Mouse (Mus musculus): Measurements from ENCODE around the gene Stag3. TPM values are rescaled to one million over a fixed set of nuclear protein-coding genes. Genes with fewer than 3 reads are reported as not detected.

Gene Stag3
- polyA plus RNA-seq, 1 experiment from 2014 or later, result 6.3 TPM

- no peak overlapping the region for H3K9ac ChIP-seq (ENCODE audit: low read depth, low read length)
- WGBS, result 85% methylated on average over 8 of the region's 8 CpGs
- no peak for ATAC-seq
Measured at GRCm38 (mm10) chr5:138274186-138274585, 5.9 kb upstream of the Stag3 start.

GRCm38 (mm10) chr5:138275216-138276050 is 4.6 kb upstream of the Stag3 start:
- Histone ChIP-seq H3K27ac (ENCODE audit: low read depth, low read length) (no peak overlapping the region), H3K9ac (ENCODE audit: low read depth, low read length) (no peak overlapping the region), H3K9me3 (ENCODE audit: control insufficient read depth) (no peaks in the 10 kb centered on the region), H3K4me3 (ENCODE audit: low read depth, low read length) (no peak overlapping the region), H3K27me3 (replicated peaks; ENCODE audit: control insufficient read depth, insufficient read depth, low read length) (no peaks in the 10 kb centered on the region; the same call in 1 of the 2 replicates), H3K36me3 (ENCODE audit: control insufficient read depth, insufficient read depth) (no peaks in the 10 kb centered on the region), H3K4me1 (replicated peaks; ENCODE audit: control insufficient read depth, insufficient read depth, low read length) (no peaks in the 10 kb centered on the region), H3K4me2 (replicated peaks; ENCODE audit: low read depth) (peak overlapping the region; percentile 53)
- ATAC-seq, result no peak
- TF ChIP-seq CTCF (IDR thresholded peaks at IDR 0.05; ENCODE audit: low read depth), result no peak
- WGBS, result 47% methylated on average over 41 of the region's 41 CpGs

More at GRCm38 (mm10) chr5:138274186-138274585, 5.9 kb upstream of the Stag3 start:
- Histone ChIP-seq H3K36me3 (ENCODE audit: control insufficient read depth, insufficient read depth) (no peaks in the 10 kb centered on the region), H3K4me3 (ENCODE audit: low read depth, low read length) (no peak overlapping the region), H3K27ac (ENCODE audit: low read depth, low read length) (no peak overlapping the region), H3K27me3 (replicated peaks; ENCODE audit: control insufficient read depth, insufficient read depth, low read length) (no peaks in the 10 kb centered on the region; the same call in 1 of the 2 replicates), H3K4me1 (replicated peaks; ENCODE audit: control insufficient read depth, insufficient read depth, low read length) (no peaks in the 10 kb centered on the region), H3K9me3 (ENCODE audit: control insufficient read depth) (no peaks in the 10 kb centered on the region), H3K4me2 (replicated peaks; ENCODE audit: low read depth) (no peak overlapping the region)
- no peak for TF ChIP-seq CTCF (IDR thresholded peaks at IDR 0.05; ENCODE audit: low read depth)

DNA sequence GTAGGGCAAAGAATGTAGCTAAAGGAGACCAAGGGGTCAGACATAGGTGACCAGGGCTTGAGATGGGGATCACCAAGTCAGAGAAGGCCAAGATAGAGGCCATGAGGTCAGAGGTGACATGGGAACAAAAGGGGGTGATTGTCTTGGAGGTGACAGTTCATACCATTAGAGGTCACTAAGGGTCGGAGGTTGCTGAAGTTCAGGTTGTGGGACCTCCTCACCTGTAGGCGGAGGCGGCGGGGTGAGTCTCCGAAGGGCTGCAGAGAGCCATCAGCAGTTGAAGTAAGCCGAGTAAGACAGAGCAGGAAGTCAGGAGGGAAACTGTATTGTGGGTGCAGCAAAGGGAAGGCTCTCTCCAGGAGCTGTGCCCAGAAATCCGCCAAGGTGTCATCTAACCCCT is 2.0 kb upstream of the Stag3 start:
- Histone ChIP-seq H3K4me3 (ENCODE audit: low read depth, low read length) (no peak overlapping the region), H3K36me3 (ENCODE audit: control insufficient read depth, insufficient read depth) (no peaks in the 10 kb centered on the region), H3K9ac (ENCODE audit: low read depth, low read length) (no peak overlapping the region), H3K4me1 (replicated peaks; ENCODE audit: control insufficient read depth, insufficient read depth, low read length) (no peaks in the 10 kb centered on the region), H3K27ac (ENCODE audit: low read depth, low read length) (no peak overlapping the region), H3K9me3 (ENCODE audit: control insufficient read depth) (no peaks in the 10 kb centered on the region), H3K4me2 (replicated peaks; ENCODE audit: low read depth) (no peak overlapping the region), H3K27me3 (replicated peaks; ENCODE audit: control insufficient read depth, insufficient read depth, low read length) (no peaks in the 10 kb centered on the region; the same call in 1 of the 2 replicates)
- WGBS, result 84% methylated on average over 7 of the region's 7 CpGs
- ATAC-seq, result no peak
- TF ChIP-seq CTCF (IDR thresholded peaks at IDR 0.05; ENCODE audit: low read depth), result no peak

DNA sequence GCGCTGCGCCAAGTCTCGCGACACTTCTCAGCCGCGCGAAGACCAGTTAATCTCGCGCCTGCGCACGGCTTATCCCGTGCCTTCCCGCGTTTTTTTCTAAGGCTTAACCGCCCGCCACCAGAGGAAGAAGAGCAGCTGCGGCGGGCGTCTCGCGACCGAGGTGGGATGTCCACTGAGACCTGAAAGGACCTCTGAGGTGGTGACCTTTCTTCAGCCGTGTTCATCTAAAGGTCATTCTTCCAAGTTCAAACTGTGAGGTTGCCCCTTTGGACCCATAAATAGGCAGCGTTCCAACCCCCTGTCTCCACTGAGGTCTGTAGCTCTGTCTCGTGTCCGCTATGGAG is 357 bp downstream of the Stag3 start:
- no peak for TF ChIP-seq CTCF (IDR thresholded peaks at IDR 0.05; ENCODE audit: low read depth)
- H3K27ac ChIP-seq (ENCODE audit: low read depth, low read length), result no peak overlapping the region
- no peak for ATAC-seq
- peak overlapping the region; percentile 88 for H3K4me2 ChIP-seq (replicated peaks; ENCODE audit: low read depth)
- no peaks in the 10 kb centered on the region for H3K36me3 ChIP-seq (ENCODE audit: control insufficient read depth, insufficient read depth)
- WGBS, result 22% methylated on average over 26 of the region's 26 CpGs
- H3K4me1 ChIP-seq (replicated peaks; ENCODE audit: control insufficient read depth, insufficient read depth, low read length), result no peaks in the 10 kb centered on the region
- H3K27me3 ChIP-seq (replicated peaks; ENCODE audit: control insufficient read depth, insufficient read depth, low read length), result no peaks in the 10 kb centered on the region
- H3K9me3 ChIP-seq (ENCODE audit: control insufficient read depth), result no peaks in the 10 kb centered on the region
- H3K4me3 ChIP-seq (ENCODE audit: low read depth, low read length), result peak overlapping the region; percentile 53; the same call in 1 of the 2 replicates
- no peak overlapping the region for H3K9ac ChIP-seq (ENCODE audit: low read depth, low read length)

DNA sequence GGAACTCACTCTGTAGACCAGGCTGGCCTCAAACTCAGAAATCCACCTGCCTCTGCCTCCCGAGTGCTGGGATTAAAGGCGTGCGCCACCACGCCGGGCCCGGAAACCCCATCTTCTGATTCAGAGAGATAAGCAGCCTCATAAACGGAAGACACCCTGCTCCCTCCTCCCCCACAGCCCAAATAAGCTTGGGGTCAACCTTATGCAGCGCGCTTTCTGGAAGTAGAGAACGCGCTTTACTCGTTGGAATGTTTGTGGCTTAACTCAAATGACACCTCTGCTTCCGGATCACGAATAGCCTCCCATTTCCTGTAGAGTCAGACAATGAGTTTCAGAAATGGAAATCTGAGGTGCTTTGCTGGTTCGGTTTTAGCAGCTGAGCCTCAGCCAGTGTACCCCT is 789 bp downstream of the Stag3 start:
- Histone ChIP-seq H3K27me3 (replicated peaks; ENCODE audit: control insufficient read depth, insufficient read depth, low read length) (no peaks in the 10 kb centered on the region), H3K4me1 (replicated peaks; ENCODE audit: control insufficient read depth, insufficient read depth, low read length) (no peaks in the 10 kb centered on the region), H3K27ac (ENCODE audit: low read depth, low read length) (no peak overlapping the region), H3K36me3 (ENCODE audit: control insufficient read depth, insufficient read depth) (no peaks in the 10 kb centered on the region), H3K4me3 (ENCODE audit: low read depth, low read length) (no peak overlapping the region), H3K9me3 (ENCODE audit: control insufficient read depth) (no peaks in the 10 kb centered on the region), H3K4me2 (replicated peaks; ENCODE audit: low read depth) (no peak overlapping the region), H3K9ac (ENCODE audit: low read depth, low read length) (no peak overlapping the region)
- no peak for TF ChIP-seq CTCF (IDR thresholded peaks at IDR 0.05; ENCODE audit: low read depth)
- no peak for ATAC-seq
- 93% methylated on average over 14 of the region's 15 CpGs for WGBS

GRCm38 (mm10) chr5:138281798-138282197 is 1.8 kb downstream of the Stag3 start:
- H3K27ac ChIP-seq (ENCODE audit: low read depth, low read length), result no peak overlapping the region
- no peak for ATAC-seq
- H3K9ac ChIP-seq (ENCODE audit: low read depth, low read length), result no peak overlapping the region
- H3K4me3 ChIP-seq (ENCODE audit: low read depth, low read length), result no peak overlapping the region
- no peak overlapping the region for H3K4me2 ChIP-seq (replicated peaks; ENCODE audit: low read depth)
- H3K27me3 ChIP-seq (replicated peaks; ENCODE audit: control insufficient read depth, insufficient read depth, low read length), result no peaks in the 10 kb centered on the region
- H3K36me3 ChIP-seq (ENCODE audit: control insufficient read depth, insufficient read depth), result no peaks in the 10 kb centered on the region
- no peaks in the 10 kb centered on the region for H3K4me1 ChIP-seq (replicated peaks; ENCODE audit: control insufficient read depth, insufficient read depth, low read length)
- no peaks in the 10 kb centered on the region for H3K9me3 ChIP-seq (ENCODE audit: control insufficient read depth)
- WGBS, result 80% methylated on average over 2 of the region's 2 CpGs
- no peak for TF ChIP-seq CTCF (IDR thresholded peaks at IDR 0.05; ENCODE audit: low read depth)

Data from intestine, postnatal 0 days (tissue).